Mouse (Mus musculus) liver, embryonic 15.5 days (tissue): Measurements from ENCODE around the gene Rpl34. TPM values are rescaled to one million over a fixed set of nuclear protein-coding genes. Genes with fewer than 3 reads are reported as not detected.

Experiments
- ATAC-seq: fragments of 200-750 bp; cut with Nextera tagmentation; 2 replicates; pipeline ENCODE4 v1.8.0; 2017; ENCODE audit warnings: moderate number of reproducible peaks, mild to moderate bottlenecking, moderate library complexity; ENCODE audit not compliant: insufficient read depth
- H3K27ac ChIP-seq: fragments of 300-500 bp; sonication (generic); replicated peaks from 2 replicates; pipeline ENCODE4 v1.5.1; 2015; ENCODE audit warnings: mild to moderate bottlenecking, inconsistent platforms
- H3K27me3 ChIP-seq: fragments of 300-500 bp; sonication (generic); 2 replicates; pipeline ENCODE4 v1.6.1; 2015; ENCODE audit warnings: mild to moderate bottlenecking, inconsistent platforms
- H3K36me3 ChIP-seq: fragments of 300-500 bp; sonication (generic); replicated peaks from 2 replicates; pipeline ENCODE4 v1.6.1; 2015; ENCODE audit warnings: moderate library complexity, mild to moderate bottlenecking, inconsistent platforms
- H3K4me1 ChIP-seq: fragments of 300-500 bp; sonication (generic); replicated peaks from 2 replicates; pipeline ENCODE4 v1.6.1; 2015; ENCODE audit warnings: inconsistent platforms
- H3K4me2 ChIP-seq: fragments of 300-500 bp; sonication (generic); 2 replicates; pipeline ENCODE4 v1.6.1; 2015; ENCODE audit warnings: moderate library complexity, mild to moderate bottlenecking, inconsistent platforms
- H3K4me3 ChIP-seq: fragments of 300-500 bp; sonication (generic); replicated peaks from 2 replicates; pipeline ENCODE4 v1.5.1; 2015; ENCODE audit warnings: mild to moderate bottlenecking, inconsistent platforms
- H3K9ac ChIP-seq: fragments of 300-500 bp; sonication (generic); 2 replicates; pipeline ENCODE4 v1.6.1; 2015; ENCODE audit warnings: moderate library complexity, mild to moderate bottlenecking, inconsistent platforms
- H3K9me3 ChIP-seq: fragments of 300-500 bp; sonication (generic); replicated peaks from 2 replicates; pipeline ENCODE4 v1.6.1; 2016; ENCODE audit warnings: inconsistent platforms
- WGBS: fragments of 180-500 bp; shearing (Covaris S2); methylation state at CpG from one replicate; pipeline ENCODE4 v1.1.7; 2015; ENCODE audit warnings: mixed read lengths; ENCODE audit not compliant: insufficient replicate concordance; 5-methylcytosine and 5-hydroxymethylcytosine counted together
- polyA plus RNA-seq: library from polyadenylated mRNA; unstranded; fragments of >200 nt; fragmentation: Nextera tagmentation; extraction: Ambion mirVana; gene quantifications from 2 replicates; pipeline ENCODE4 v1.2.1, GENCODE M21; 2015

Rpl34 gene
- polyA plus RNA-seq, 1 experiment from 2014 or later, result 508 TPM

GRCm38 (mm10) chr3:130687051-130687450 lies 43.1 kb downstream of the Rpl34 start:
- Histone ChIP-seq H3K4me3 (no peak overlapping the region), H3K9ac (no peak overlapping the region), H3K27ac (no peak overlapping the region), H3K36me3 (no peaks in the 10 kb centered on the region), H3K4me1 (peaks cover 23% of the 10 kb centered on the region), H3K27me3 (no peaks in the 10 kb centered on the region), H3K9me3 (no peaks in the 10 kb centered on the region), H3K4me2 (no peak overlapping the region)
- ATAC-seq, result no peak
- WGBS, result 61% methylated on average over 1 of the region's 1 CpGs

GRCm38 (mm10) chr3:130685014-130685366 lies 45.2 kb downstream of the Rpl34 start:
- no peak overlapping the region for H3K27ac ChIP-seq
- no peak for ATAC-seq
- 65% methylated on average over 8 of the region's 8 CpGs for WGBS

GRCm38 (mm10) chr3:130684276-130685013 lies 45.8 kb downstream of the Rpl34 start:
- H3K9me3 ChIP-seq, result no peaks in the 10 kb centered on the region
- no peaks in the 10 kb centered on the region for H3K27me3 ChIP-seq
- no peak overlapping the region for H3K4me2 ChIP-seq
- no peak overlapping the region for H3K9ac ChIP-seq
- no peak for ATAC-seq
- H3K4me3 ChIP-seq, result no peak overlapping the region
- no peak overlapping the region for H3K27ac ChIP-seq
- H3K4me1 ChIP-seq, result no peaks in the 10 kb centered on the region
- 73% methylated on average over 9 of the region's 9 CpGs for WGBS
- no peaks in the 10 kb centered on the region for H3K36me3 ChIP-seq

More at GRCm38 (mm10) chr3:130685014-130685366, 45.2 kb downstream of the Rpl34 start:
- Histone ChIP-seq H3K4me2 (no peak overlapping the region), H3K4me3 (no peak overlapping the region), H3K27me3 (no peaks in the 10 kb centered on the region), H3K4me1 (peaks cover 3% of the 10 kb centered on the region), H3K9me3 (no peaks in the 10 kb centered on the region), H3K9ac (no peak overlapping the region), H3K36me3 (no peaks in the 10 kb centered on the region)

GRCm38 (mm10) chr3:130683836-130684235 lies 46.4 kb downstream of the Rpl34 start:
- no peaks in the 10 kb centered on the region for H3K27me3 ChIP-seq
- H3K4me1 ChIP-seq, result no peaks in the 10 kb centered on the region
- H3K9me3 ChIP-seq, result no peaks in the 10 kb centered on the region
- 65% methylated on average over 8 of the region's 8 CpGs for WGBS
- ATAC-seq, result no peak
- H3K4me2 ChIP-seq, result no peak overlapping the region
- H3K36me3 ChIP-seq, result no peaks in the 10 kb centered on the region
- H3K9ac ChIP-seq, result no peak overlapping the region
- no peak overlapping the region for H3K27ac ChIP-seq
- no peak overlapping the region for H3K4me3 ChIP-seq

GRCm38 (mm10) chr3:130682183-130682582 lies 48.0 kb downstream of the Rpl34 start:
- Histone ChIP-seq H3K27me3 (no peaks in the 10 kb centered on the region), H3K27ac (no peak overlapping the region), H3K4me1 (no peaks in the 10 kb centered on the region), H3K9ac (no peak overlapping the region), H3K4me2 (no peak overlapping the region), H3K4me3 (no peak overlapping the region), H3K36me3 (no peaks in the 10 kb centered on the region), H3K9me3 (no peaks in the 10 kb centered on the region)
- 70% methylated on average over 9 of the region's 9 CpGs for WGBS
- ATAC-seq, result no peak

GRCm38 (mm10) chr3:130681226-130681625 lies 49.0 kb downstream of the Rpl34 start:
- Histone ChIP-seq H3K36me3 (no peaks in the 10 kb centered on the region), H3K4me1 (no peaks in the 10 kb centered on the region), H3K27me3 (no peaks in the 10 kb centered on the region), H3K9ac (no peak overlapping the region), H3K4me2 (no peak overlapping the region), H3K27ac (no peak overlapping the region), H3K9me3 (no peaks in the 10 kb centered on the region), H3K4me3 (no peak overlapping the region)
- WGBS, result 61% methylated on average over 2 of the region's 2 CpGs
- ATAC-seq, result no peak

- Histone ChIP-seq H3K27ac (no peak overlapping the region), H3K4me2 (no peak overlapping the region), H3K36me3 (no peaks in the 10 kb centered on the region), H3K27me3 (no peaks in the 10 kb centered on the region), H3K9ac (no peak overlapping the region), H3K4me1 (no peaks in the 10 kb centered on the region), H3K4me3 (no peak overlapping the region), H3K9me3 (no peaks in the 10 kb centered on the region)
- 77% methylated on average over 19 of the region's 19 CpGs for WGBS
- no peak for ATAC-seq
Measured at GRCm38 (mm10) chr3:130677671-130678460, 52.3 kb downstream of the Rpl34 start.

Other genes with a start within 250 kb of the Rpl34 start
- gene Etnppl, start 113.0 kb downstream of the Rpl34 start, polyA plus RNA-seq, result 0.16 and 0.64 TPM in 2 replicates
- gene Ostc, start 21.0 kb downstream of the Rpl34 start, polyA plus RNA-seq, result 214 and 218 TPM in 2 replicates